In the genomic region with DNA sequence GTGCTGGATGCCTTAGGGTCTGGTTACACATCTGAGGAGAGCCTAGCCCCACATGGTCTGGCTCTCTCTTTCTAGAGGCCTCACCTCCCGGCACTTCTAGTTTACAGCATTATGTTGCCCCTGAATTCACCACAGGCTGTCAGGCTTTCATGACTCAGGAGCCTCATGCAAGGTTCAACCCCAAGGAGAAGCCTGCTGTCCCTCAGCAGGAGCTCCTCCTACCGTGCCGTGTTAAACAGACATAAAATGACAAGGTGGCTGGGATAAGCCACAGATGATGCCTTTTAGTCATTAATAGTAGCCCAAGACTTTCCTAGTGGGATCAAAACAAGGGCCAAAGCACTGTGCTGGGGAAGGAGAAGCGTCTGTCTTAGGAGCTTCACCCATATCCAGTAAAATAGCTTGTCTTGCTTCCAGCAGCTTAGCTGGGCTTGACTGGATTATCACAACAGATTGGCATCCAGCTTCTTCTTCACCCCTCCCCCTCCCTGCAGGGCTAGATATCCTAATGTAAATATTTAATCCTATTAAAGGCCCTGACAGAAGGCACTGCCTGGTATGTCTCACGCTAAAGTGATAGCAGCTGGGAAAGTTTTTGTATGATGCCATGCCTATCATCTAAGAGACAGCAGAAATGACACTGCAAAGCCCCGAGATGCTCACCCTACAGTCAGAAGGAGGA, we compare ENCODE assay signal across 15 mouse cellular contexts.
A peak's percentile ranks its signal among the peaks of the same experiment; 100 is the strongest.
DNase-seq lines count a peak whose midpoint lies in the region; ATAC-seq lines count a peak whose summit lies in the region.
"Had no signal": no experiment of that assay in that cellular context is flagged by ENCODE, and none has a peak within 500 bp of the region (broad histone marks: within the 10 kb centered on the region; RNA-seq: fewer than 3 reads in every experiment).

No protein-coding gene starts in this region.

- no peak overlapping the region for H3K4me3 ChIP-seq in midbrain, embryonic 11.5 days (ENCODE audit: low read depth, low read length)
- H3K4me3 ChIP-seq: erythroblast, embryonic 14.5 days; limb, embryonic 10.5 days had no signal

- ATAC-seq in midbrain, embryonic 11.5 days (ENCODE audit: low FRiP score) = no peak

- no peaks in the 10 kb centered on the region for H3K36me3 ChIP-seq in midbrain, embryonic 11.5 days (ENCODE audit: control insufficient read depth, insufficient read depth, low read length)
- H3K36me3 ChIP-seq: limb, embryonic 10.5 days had no signal

- intact Hi-C loops in left cerebral cortex, postnatal 4 days (cut with DNase I) = no loop called here
- intact Hi-C loops in left cerebral cortex, postnatal 36 days (cut with DNase I) = no loop called here

- no peak overlapping the region for H3K4me2 ChIP-seq in midbrain, embryonic 11.5 days

- 33% methylated on average over 6 of the region's 6 CpGs for WGBS in midbrain, embryonic 11.5 days

- no peak overlapping the region; the same call in 1 of the 2 replicates for H3K9ac ChIP-seq in midbrain, embryonic 11.5 days (ENCODE audit: low read length)

- H3K27ac ChIP-seq in midbrain, embryonic 11.5 days (ENCODE audit: low read depth, low read length) = no peak overlapping the region
- H3K27ac ChIP-seq: limb, embryonic 10.5 days; macrophage had no signal

- H3K27me3 ChIP-seq in midbrain, embryonic 11.5 days (ENCODE audit: control insufficient read depth, insufficient read depth, low read length) = no peaks in the 10 kb centered on the region

- 0 out of 2 replicates have a peak, but pooled peaks cover 3% of the 10 kb centered on the region for H3K4me1 ChIP-seq in midbrain, embryonic 11.5 days (ENCODE audit: control insufficient read depth, insufficient read depth, low read length)

- no peaks in the 10 kb centered on the region for H3K9me3 ChIP-seq in midbrain, embryonic 11.5 days (ENCODE audit: control insufficient read depth, low read length)
- H3K9me3 ChIP-seq: limb, embryonic 10.5 days had no signal

- DNase-seq in embryo, embryonic 11 days = peak; percentile 22
- DNase-seq in embryo, embryonic 9.5 days (ENCODE audit: extremely low spot score) = no peak
- peak; percentile 64 for DNase-seq in left cerebral cortex, postnatal 4 days
- no peak for DNase-seq in left cerebral cortex, postnatal 36 days (ENCODE audit: low spot score in 2 of 2)
- peak; percentile 86 for DNase-seq in midbrain, embryonic 11.5 days (ENCODE audit: low spot score, missing footprints)
- DNase-seq in yolk sac, embryonic 10.5 days (ENCODE audit: low spot score) = peak; percentile 59
- DNase-seq in ovary, postnatal 36 days (ENCODE audit: low spot score) = no peak
- no peak for DNase-seq in urinary bladder, postnatal 4 days (ENCODE audit: low spot score in 2 of 2)
- DNase-seq: adrenal gland, postnatal 10 days; cerebellum, adult 2 months; right cerebral cortex, postnatal 25 days; thymus, adult 18-20 months had no signal

Comparison
In these comparisons a context has a peak if more than half of its experiments do, and no peak if none do; other contexts are left out.
1. DNase-seq: peak in embryo, embryonic 11 days (single experiment), left cerebral cortex, postnatal 4 days (single experiment), midbrain, embryonic 11.5 days (single experiment) and yolk sac, embryonic 10.5 days (single experiment); none in embryo, embryonic 9.5 days (single experiment), left cerebral cortex, postnatal 36 days (0 of 2), ovary, postnatal 36 days (single experiment) and urinary bladder, postnatal 4 days (0 of 2).